Mouse (Mus musculus): ENCODE measurements around the gene Fes. TPM values are rescaled to one million over a fixed set of nuclear protein-coding genes. Genes with fewer than 3 reads are reported as not detected.

The Fes gene
- polyA plus RNA-seq, 1 experiment from 2014 or later: 14.8 TPM

GRCm38 (mm10) chr7:80336932-80337331, 50.8 kb downstream of the Fes start:
- Histone ChIP-seq H3K9ac (no peak overlapping the region), H3K4me1 (peaks cover 23% of the 10 kb centered on the region), H3K9me3 (no peaks in the 10 kb centered on the region), H3K4me2 (no peak overlapping the region), H3K4me3 (no peak overlapping the region), H3K27ac (no peak overlapping the region), H3K36me3 (peaks cover 53% of the 10 kb centered on the region), H3K27me3 (no peaks in the 10 kb centered on the region)
- 70% methylated on average over 3 of the region's 3 CpGs for WGBS
- ATAC-seq (ENCODE audit: insufficient number of reproducible peaks, low FRiP score, low TSS enrichment, low read depth): no peak

- Histone ChIP-seq H3K4me3 (no peak overlapping the region), H3K4me2 (no peak overlapping the region), H3K4me1 (peaks cover 16% of the 10 kb centered on the region), H3K36me3 (peaks cover 72% of the 10 kb centered on the region), H3K9ac (no peak overlapping the region), H3K9me3 (no peaks in the 10 kb centered on the region), H3K27me3 (no peaks in the 10 kb centered on the region), H3K27ac (no peak overlapping the region)
- ATAC-seq (ENCODE audit: insufficient number of reproducible peaks, low FRiP score, low TSS enrichment, low read depth): no peak
- 85% methylated on average over 4 of the region's 4 CpGs for WGBS
These were observed 52.9 kb downstream of the Fes start for GRCm38 (mm10) chr7:80334848-80335247.

GRCm38 (mm10) chr7:80331433-80331832, 56.3 kb downstream of the Fes start:
- Histone ChIP-seq H3K27me3 (no peaks in the 10 kb centered on the region), H3K9me3 (no peaks in the 10 kb centered on the region), H3K27ac (no peak overlapping the region), H3K9ac (no peak overlapping the region), H3K4me1 (no peaks in the 10 kb centered on the region), H3K4me2 (no peak overlapping the region), H3K4me3 (no peak overlapping the region), H3K36me3 (peaks cover 98% of the 10 kb centered on the region)
- no peak for ATAC-seq (ENCODE audit: insufficient number of reproducible peaks, low FRiP score, low TSS enrichment, low read depth)
- 96% methylated on average over 19 of the region's 19 CpGs for WGBS

- Histone ChIP-seq H3K4me3 (no peak overlapping the region), H3K9me3 (no peaks in the 10 kb centered on the region), H3K9ac (no peak overlapping the region), H3K4me2 (no peak overlapping the region), H3K4me1 (peaks cover 1% of the 10 kb centered on the region; the same call in 1 of the 2 replicates), H3K27me3 (no peaks in the 10 kb centered on the region), H3K27ac (no peak overlapping the region), H3K36me3 (peaks cover 98% of the 10 kb centered on the region)
- ATAC-seq (ENCODE audit: insufficient number of reproducible peaks, low FRiP score, low TSS enrichment, low read depth): no peak
- 88% methylated on average over 8 of the region's 8 CpGs for WGBS
These were observed 57.5 kb downstream of the Fes start for GRCm38 (mm10) chr7:80330278-80330677.

Other genes with a start within 250 kb of the Fes start
- 16.5 and 18.1 TPM in 2 replicates for gene Sema4b, start 201.1 kb downstream of the Fes start, polyA plus RNA-seq (2015; fragmentation: Nextera tagmentation; extraction: Ambion mirVana)
- gene Cib1, start 155.1 kb downstream of the Fes start, polyA plus RNA-seq (2015; fragmentation: Nextera tagmentation; extraction: Ambion mirVana): 62.5 and 69.4 TPM in 2 replicates
- 3.2 and 3.8 TPM in 2 replicates for gene Gdpgp1, start 155.1 kb downstream of the Fes start, polyA plus RNA-seq (2015; fragmentation: Nextera tagmentation; extraction: Ambion mirVana)
- 0.73 and 1.1 TPM in 2 replicates for gene Ttll13, start 141.6 kb downstream of the Fes start, polyA plus RNA-seq (2015; fragmentation: Nextera tagmentation; extraction: Ambion mirVana)
- 48.7 and 49.2 TPM in 2 replicates for gene Ngrn, start 126.7 kb downstream of the Fes start, polyA plus RNA-seq (2015; fragmentation: Nextera tagmentation; extraction: Ambion mirVana)
- 11.8 and 12.3 TPM in 2 replicates for gene Vps33b, start 118.3 kb downstream of the Fes start, polyA plus RNA-seq (2015; fragmentation: Nextera tagmentation; extraction: Ambion mirVana)
- gene Prc1, start 93.5 kb downstream of the Fes start, polyA plus RNA-seq (2015; fragmentation: Nextera tagmentation; extraction: Ambion mirVana): 103 and 116 TPM in 2 replicates
- 8.0 and 9.5 TPM in 2 replicates for gene Rccd1, start 63.5 kb downstream of the Fes start, polyA plus RNA-seq (2015; fragmentation: Nextera tagmentation; extraction: Ambion mirVana)
- gene Unc45a, start 46.9 kb downstream of the Fes start, polyA plus RNA-seq (2015; fragmentation: Nextera tagmentation; extraction: Ambion mirVana): 51.4 and 51.7 TPM in 2 replicates
- gene Hddc3, start 44.8 kb downstream of the Fes start, polyA plus RNA-seq (2015; fragmentation: Nextera tagmentation; extraction: Ambion mirVana): 18.4 and 19.4 TPM in 2 replicates
- 15.7 and 17.6 TPM in 2 replicates for gene Man2a2, start 16.6 kb downstream of the Fes start, polyA plus RNA-seq (2015; fragmentation: Nextera tagmentation; extraction: Ambion mirVana)
- 12.8 and 13.7 TPM in 2 replicates for gene Furin, start 17.5 kb upstream of the Fes start, polyA plus RNA-seq (2015; fragmentation: Nextera tagmentation; extraction: Ambion mirVana)
- 13.5 and 15.8 TPM in 2 replicates for gene Blm, start 147.2 kb upstream of the Fes start, polyA plus RNA-seq (2015; fragmentation: Nextera tagmentation; extraction: Ambion mirVana)